Mouse (Mus musculus) kidney, embryonic 15.5 days (tissue): ENCODE results near the gene Zkscan16. TPM values are rescaled to one million over a fixed set of nuclear protein-coding genes. Genes with fewer than 3 reads are reported as not detected.

Experiments
- ATAC-seq: fragments of 200-750 bp; cut with Nextera tagmentation; replicated peaks from 2 replicates; pipeline ENCODE4 v1.8.0; 2017; ENCODE audit warnings: moderate TSS enrichment; ENCODE audit not compliant: low FRiP score
- H3K27ac ChIP-seq: fragments of 300-500 bp; sonication (generic); 2 replicates; pipeline ENCODE4 v1.5.1; 2015; ENCODE audit warnings: mild to moderate bottlenecking, inconsistent platforms
- H3K27me3 ChIP-seq: fragments of 300-500 bp; sonication (generic); 2 replicates; pipeline ENCODE4 v1.6.1; 2015; ENCODE audit warnings: inconsistent platforms
- H3K36me3 ChIP-seq: fragments of 300-500 bp; sonication (generic); 2 replicates; pipeline ENCODE4 v1.6.1; 2015; ENCODE audit warnings: inconsistent platforms
- H3K4me1 ChIP-seq: fragments of 300-500 bp; sonication (generic); 2 replicates; pipeline ENCODE4 v1.6.1; 2015; ENCODE audit warnings: inconsistent platforms
- H3K4me2 ChIP-seq: fragments of 300-500 bp; sonication (generic); 2 replicates; pipeline ENCODE4 v1.6.1; 2015; ENCODE audit warnings: moderate library complexity, mild to moderate bottlenecking, inconsistent platforms
- H3K4me3 ChIP-seq: fragments of 300-500 bp; sonication (generic); replicated peaks from 2 replicates; pipeline ENCODE4 v1.5.1; 2015; ENCODE audit warnings: mild to moderate bottlenecking, inconsistent platforms
- H3K9ac ChIP-seq: fragments of 300-500 bp; sonication (generic); 2 replicates; pipeline ENCODE4 v1.6.1; 2015; ENCODE audit warnings: mild to moderate bottlenecking, inconsistent platforms
- H3K9me3 ChIP-seq: fragments of 300-500 bp; sonication (generic); replicated peaks from 2 replicates; pipeline ENCODE4 v1.6.1; 2016; ENCODE audit warnings: inconsistent platforms
- WGBS: fragments of 180-500 bp; shearing (Covaris S2); methylation state at CpG from one replicate; pipeline ENCODE4 v1.1.7; 2015; ENCODE audit warnings: mixed read lengths; 5-methylcytosine and 5-hydroxymethylcytosine counted together
- polyA plus RNA-seq: library from polyadenylated mRNA; unstranded; fragments of >200 nt; fragmentation: Nextera tagmentation; extraction: Ambion mirVana; gene quantifications from 2 replicates; pipeline ENCODE4 v1.2.1, GENCODE M21; 2015

The Zkscan16 gene
- polyA plus RNA-seq, 1 experiment from 2014 or later = 0.74 TPM

DNA sequence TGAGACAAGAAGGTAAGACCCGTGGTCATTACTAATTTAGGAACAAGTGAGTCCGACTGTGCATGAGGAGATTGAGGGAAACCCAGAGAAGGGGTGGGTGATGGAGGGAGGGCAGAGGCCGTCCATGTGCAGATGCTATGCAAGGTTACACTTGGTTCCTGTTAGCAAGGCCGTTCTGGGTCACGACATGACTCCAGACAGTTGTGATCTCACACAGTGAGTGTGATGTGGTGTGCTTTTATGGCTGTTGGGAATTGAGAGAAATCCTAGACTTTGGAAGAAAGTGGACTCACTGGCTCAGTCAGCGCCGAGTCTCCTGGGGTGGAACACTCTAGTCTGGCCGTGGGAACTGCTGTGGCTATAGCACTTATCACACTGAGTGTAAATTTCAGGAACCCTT is 62.8 kb downstream of the Zkscan16 start:
- H3K4me1 ChIP-seq = peaks cover 47% of the 10 kb centered on the region
- 31% methylated on average over 8 of the region's 8 CpGs for WGBS
- ATAC-seq = no peak

DNA sequence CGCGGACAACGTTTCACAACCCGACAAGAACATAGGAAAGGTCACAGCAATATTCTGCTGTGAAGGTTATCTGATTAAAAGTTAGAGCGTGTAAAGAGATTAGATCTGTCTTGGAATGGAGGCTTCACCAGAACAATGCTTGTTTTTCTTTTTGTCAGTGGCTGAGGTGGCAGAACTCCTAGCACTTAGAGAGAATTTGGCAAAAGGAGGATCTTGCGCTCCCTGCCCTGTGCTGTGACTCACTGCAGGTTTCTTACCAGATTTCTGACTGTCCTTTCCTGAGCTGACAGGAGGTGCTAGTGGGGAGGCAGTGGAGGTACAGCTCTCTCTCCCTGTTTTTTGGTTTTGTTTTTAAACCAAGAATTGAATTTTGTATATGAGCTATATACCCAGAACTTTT is 63.6 kb downstream of the Zkscan16 start:
- Histone ChIP-seq H3K27ac (no peak overlapping the region), H3K9ac (no peak overlapping the region), H3K4me1 (peaks cover 47% of the 10 kb centered on the region), H3K4me2 (no peak overlapping the region), H3K36me3 (no peaks in the 10 kb centered on the region), H3K4me3 (no peak overlapping the region), H3K9me3 (no peaks in the 10 kb centered on the region), H3K27me3 (no peaks in the 10 kb centered on the region)
- no peak for ATAC-seq
- WGBS = 70% methylated on average over 6 of the region's 6 CpGs

More for the DNA sequence above, 62.8 kb downstream of the Zkscan16 start:
- Histone ChIP-seq H3K4me2 (no peak overlapping the region), H3K27me3 (no peaks in the 10 kb centered on the region), H3K9ac (no peak overlapping the region), H3K36me3 (no peaks in the 10 kb centered on the region), H3K4me3 (no peak overlapping the region), H3K27ac (no peak overlapping the region), H3K9me3 (no peaks in the 10 kb centered on the region)

Other genes with a start within 250 kb of the Zkscan16 start
- not detected in 2 replicates for gene Olfr267, start 155.9 kb upstream of the Zkscan16 start, polyA plus RNA-seq
- 27.8 and 31.0 TPM in 2 replicates for gene Ecpas, start 30.9 kb upstream of the Zkscan16 start, polyA plus RNA-seq
- gene Ptgr1, start 43.5 kb downstream of the Zkscan16 start, polyA plus RNA-seq = 22.2 and 24.6 TPM in 2 replicates
- 10.2 and 10.9 TPM in 2 replicates for gene Dnajc25, start 51.4 kb downstream of the Zkscan16 start, polyA plus RNA-seq
- 14.4 and 15.2 TPM in 2 replicates for gene Gm20503, start 59.6 kb downstream of the Zkscan16 start, polyA plus RNA-seq
- 101 and 105 TPM in 2 replicates for gene Gng10, start 91.5 kb downstream of the Zkscan16 start, polyA plus RNA-seq
- not detected in 2 replicates for gene AI481877, start 195.4 kb downstream of the Zkscan16 start, polyA plus RNA-seq
- 7.6 and 8.0 TPM in 2 replicates for gene Ugcg, start 245.6 kb downstream of the Zkscan16 start, polyA plus RNA-seq